Mouse (Mus musculus) testis, adult 2 months (tissue): ENCODE measurements around the gene Igsf9b. TPM values are rescaled to one million over a fixed set of nuclear protein-coding genes. Genes with fewer than 3 reads are reported as not detected.

Experiments used
- H3K27ac ChIP-seq: fragments of 200-500 bp; 2 replicates; pipeline ENCODE4 v1.5.1; 2012; ENCODE audit warnings: low read depth, low read length; ENCODE audit not compliant: control insufficient read depth, insufficient read depth
- H3K27me3 ChIP-seq: fragments of 200-500 bp; 2 replicates; pipeline ENCODE4 v1.6.1; 2012; ENCODE audit warnings: mild to moderate bottlenecking, low read length, moderate library complexity; ENCODE audit not compliant: control insufficient read depth, insufficient read depth
- H3K36me3 ChIP-seq: fragments of 200-500 bp; 2 replicates; pipeline ENCODE4 v1.6.1; 2012; ENCODE audit warnings: mild to moderate bottlenecking, low read length; ENCODE audit not compliant: control insufficient read depth, insufficient read depth
- H3K4me1 ChIP-seq: fragments of 200-500 bp; 2 replicates; pipeline ENCODE4 v1.6.1; 2012; ENCODE audit warnings: low read length; ENCODE audit not compliant: control insufficient read depth, insufficient read depth
- H3K4me3 ChIP-seq: fragments of 200-500 bp; 2 replicates; pipeline ENCODE4 v1.5.1; 2012; ENCODE audit warnings: low read depth, mild to moderate bottlenecking, low read length, moderate library complexity, mixed read lengths; ENCODE audit not compliant: control insufficient read depth
- CTCF ChIP-seq: fragments of 200-500 bp; IDR thresholded peaks from 2 replicates; pipeline ENCODE4 v1.5.1; 2012; ENCODE audit warnings: low read depth, mild to moderate bottlenecking, inconsistent platforms, low read length, moderate library complexity; ENCODE audit not compliant: control insufficient read depth, insufficient read depth, insufficient replicate concordance
- POLR2A ChIP-seq: fragments of 200-500 bp; IDR thresholded peaks from 2 replicates; pipeline ENCODE4 v1.6.1; 2012; ENCODE audit warnings: low read depth, mild to moderate bottlenecking, inconsistent platforms, low read length, moderate library complexity; ENCODE audit not compliant: control insufficient read depth
- polyA plus RNA-seq: library from polyadenylated mRNA; depleted of rRNA; stranded (reverse); fragments of >200 nt; gene quantifications from 2 replicates; pipeline ENCODE4 v1.2.3, GENCODE M21; 2012

Gene Igsf9b
- polyA plus RNA-seq, 1 experiment, result 1.9 TPM

DNA sequence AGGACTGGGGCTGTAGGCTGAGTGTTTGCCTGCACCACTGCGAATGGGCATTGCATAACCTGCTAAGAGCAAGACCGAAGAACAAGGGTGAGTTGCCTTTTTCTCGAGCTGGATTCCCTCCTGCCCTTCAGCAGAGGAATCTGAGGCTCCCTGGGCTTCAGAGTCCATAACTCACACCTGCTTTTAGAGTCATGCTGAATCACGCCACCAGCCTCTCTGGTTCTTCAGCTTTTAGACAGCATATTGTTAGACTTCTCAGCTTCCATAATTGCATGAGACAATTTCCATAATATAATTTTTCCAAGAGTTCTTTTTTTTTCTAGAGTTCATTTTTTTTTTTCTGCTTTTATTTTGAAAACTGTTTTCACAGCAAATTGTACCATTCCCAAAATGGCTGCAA is 4.6 kb upstream of the Igsf9b start:
- Histone ChIP-seq H3K27me3 (no peaks in the 10 kb centered on the region), H3K4me1 (peaks cover 2% of the 10 kb centered on the region; the same call in 1 of the 2 replicates), H3K36me3 (no peaks in the 10 kb centered on the region), H3K27ac (no peak overlapping the region), H3K4me3 (no peak overlapping the region)
- TF ChIP-seq POLR2A, result no peak
- no peak for TF ChIP-seq CTCF

DNA sequence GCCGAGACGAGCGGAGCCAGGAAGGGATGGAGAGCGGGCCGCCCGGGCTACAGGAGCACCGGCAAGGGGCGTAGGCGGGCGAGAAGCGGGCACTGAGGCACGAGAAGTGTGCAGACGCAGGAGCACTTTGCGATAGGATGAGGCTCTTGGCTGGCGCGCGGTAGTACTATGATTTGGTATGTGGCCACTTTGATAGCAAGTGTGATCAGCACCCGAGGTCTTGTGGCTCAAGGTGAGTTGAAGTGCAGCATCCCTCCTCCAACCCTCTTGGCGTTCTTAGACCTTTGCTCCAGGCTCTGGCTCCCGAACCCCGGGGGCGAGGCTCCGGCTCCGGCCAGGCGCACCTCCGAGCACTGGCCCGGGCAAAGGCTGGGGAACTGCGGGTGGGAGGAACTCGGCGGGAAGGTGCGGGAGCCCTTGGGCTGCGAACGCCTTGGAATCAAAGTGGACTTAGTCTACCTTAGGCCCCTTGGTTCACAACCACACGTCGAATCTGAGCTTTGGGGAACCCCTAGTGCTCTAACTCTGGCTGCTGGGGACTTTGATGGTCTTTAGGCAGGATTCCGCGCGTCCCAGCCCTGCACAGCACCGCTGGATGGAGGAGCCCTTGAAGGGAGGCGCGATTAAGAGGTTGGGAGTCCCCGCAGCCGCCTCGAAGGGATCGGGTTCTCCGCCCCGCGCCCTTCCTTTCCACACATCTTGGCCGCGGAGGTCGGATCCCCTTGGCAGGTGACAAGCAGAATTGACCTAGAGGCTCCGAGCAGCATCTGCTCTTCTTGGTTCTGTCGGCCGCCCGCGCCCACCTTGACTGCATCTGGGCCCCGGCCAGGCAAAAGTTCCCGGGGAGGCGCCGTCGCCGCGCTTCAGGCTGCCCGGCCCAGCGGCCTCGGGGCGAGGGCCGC is 533 bp downstream of the Igsf9b start:
- Histone ChIP-seq H3K27me3 (no peaks in the 10 kb centered on the region), H3K27ac (no peak overlapping the region), H3K4me1 (peaks cover 7% of the 10 kb centered on the region), H3K36me3 (no peaks in the 10 kb centered on the region), H3K4me3 (peak overlapping the region; percentile 65)
- TF ChIP-seq POLR2A (no peak), CTCF (no peak)

- Histone ChIP-seq H3K27me3 (no peaks in the 10 kb centered on the region), H3K36me3 (no peaks in the 10 kb centered on the region), H3K4me1 (peaks cover 7% of the 10 kb centered on the region), H3K4me3 (peak overlapping the region; percentile 65), H3K27ac (no peak overlapping the region)
- TF ChIP-seq CTCF (no peak), POLR2A (no peak)
These were observed 1.2 kb downstream of the Igsf9b start for GRCm38 (mm10) chr9:27300188-27300691.

GRCm38 (mm10) chr9:27300698-27301097 is 1.7 kb downstream of the Igsf9b start:
- Histone ChIP-seq H3K4me1 (peaks cover 7% of the 10 kb centered on the region), H3K4me3 (no peak overlapping the region), H3K27ac (no peak overlapping the region), H3K27me3 (no peaks in the 10 kb centered on the region), H3K36me3 (no peaks in the 10 kb centered on the region)
- TF ChIP-seq CTCF (no peak), POLR2A (no peak)

- no peak overlapping the region for H3K27ac ChIP-seq
- H3K36me3 ChIP-seq, result no peaks in the 10 kb centered on the region
- H3K27me3 ChIP-seq, result no peaks in the 10 kb centered on the region
- no peak overlapping the region for H3K4me3 ChIP-seq
- TF ChIP-seq CTCF (no peak), POLR2A (no peak)
- peaks cover 7% of the 10 kb centered on the region for H3K4me1 ChIP-seq
These were observed 2.5 kb downstream of the Igsf9b start for GRCm38 (mm10) chr9:27301486-27301885.

DNA sequence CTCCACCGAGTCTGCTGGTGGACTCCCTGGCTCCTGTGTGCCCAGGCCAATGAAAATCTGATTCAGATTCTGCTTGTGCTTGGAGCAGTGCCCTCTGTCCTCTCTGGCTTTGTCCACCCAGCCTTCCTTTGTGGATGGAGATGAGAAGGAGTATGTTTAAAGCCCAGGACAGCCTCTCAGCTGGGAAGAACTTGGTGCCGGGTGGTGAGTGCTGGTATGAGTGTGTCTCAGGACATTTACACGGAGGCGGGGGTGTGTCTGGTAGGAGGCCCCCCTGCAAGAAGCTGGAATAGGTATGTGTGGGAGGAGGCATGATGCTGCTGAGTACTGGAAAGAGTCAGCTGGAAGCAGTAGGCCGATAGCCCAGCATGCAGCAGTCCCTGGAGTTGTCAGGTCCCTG is 3.3 kb downstream of the Igsf9b start:
- no peak for TF ChIP-seq CTCF
- no peak for TF ChIP-seq POLR2A
- H3K4me1 ChIP-seq, result peaks cover 7% of the 10 kb centered on the region

DNA sequence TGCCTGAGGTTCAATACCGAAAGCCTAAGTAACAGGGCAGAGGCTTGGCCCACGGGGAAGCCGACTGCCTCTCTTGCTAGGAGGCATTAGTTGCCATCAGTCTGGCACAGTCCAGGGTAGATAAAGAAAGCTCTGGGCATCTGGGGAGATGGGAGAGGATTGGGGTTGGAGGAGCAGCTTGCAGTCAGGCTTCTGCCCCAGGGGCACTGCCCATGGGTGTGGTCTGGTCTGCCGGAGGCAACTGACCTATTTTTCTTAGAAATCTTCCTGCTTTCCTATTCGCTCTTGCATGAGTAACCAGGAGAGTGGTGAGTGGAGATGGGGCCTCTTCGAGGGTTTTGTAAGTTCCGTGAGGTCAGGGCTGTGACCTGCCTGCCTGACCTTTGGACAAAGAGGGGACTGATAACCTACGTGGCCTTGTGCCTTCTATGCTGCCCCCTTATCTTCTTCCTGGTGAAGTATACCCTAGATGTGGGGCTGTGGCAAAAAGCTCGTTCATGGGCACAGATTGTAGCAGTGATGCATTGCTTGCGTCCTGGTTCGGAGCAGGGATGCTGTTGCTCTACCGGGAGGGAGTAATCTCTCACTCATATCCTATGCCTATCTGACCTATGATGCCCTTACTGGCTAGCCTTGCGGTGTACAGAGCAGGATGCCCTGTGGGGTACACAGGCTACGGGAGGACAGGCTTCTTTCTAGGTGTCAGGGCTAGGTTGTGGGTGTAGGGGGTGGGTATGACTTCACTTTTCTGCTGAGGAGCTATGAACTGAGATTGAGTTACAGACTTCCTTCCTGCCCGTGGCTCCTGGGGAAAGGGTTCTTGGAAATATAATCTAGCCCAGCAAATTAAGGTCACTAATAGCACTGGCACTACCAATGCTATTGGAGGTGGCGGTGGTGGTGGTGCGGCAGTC is 4.8 kb downstream of the Igsf9b start:
- H3K36me3 ChIP-seq, result no peaks in the 10 kb centered on the region
- H3K27me3 ChIP-seq, result no peaks in the 10 kb centered on the region
- TF ChIP-seq POLR2A, result no peak
- no peak for TF ChIP-seq CTCF
- H3K4me3 ChIP-seq, result no peak overlapping the region
- peaks cover 5% of the 10 kb centered on the region for H3K4me1 ChIP-seq
- H3K27ac ChIP-seq, result no peak overlapping the region

More for the DNA sequence above, 3.3 kb downstream of the Igsf9b start:
- Histone ChIP-seq H3K27ac (no peak overlapping the region), H3K4me3 (no peak overlapping the region), H3K27me3 (no peaks in the 10 kb centered on the region), H3K36me3 (no peaks in the 10 kb centered on the region)
